Mouse (Mus musculus): Measurements from ENCODE around the gene Mthfd2.
A peak's percentile ranks its signal among the peaks of the same experiment; 100 is the strongest.
"Not testable (repeated sequence)": the region's sequence is repeated elsewhere in the genome, so short reads cannot be mapped to it uniquely, and the experiment has no call there.

Gene Mthfd2

DNA sequence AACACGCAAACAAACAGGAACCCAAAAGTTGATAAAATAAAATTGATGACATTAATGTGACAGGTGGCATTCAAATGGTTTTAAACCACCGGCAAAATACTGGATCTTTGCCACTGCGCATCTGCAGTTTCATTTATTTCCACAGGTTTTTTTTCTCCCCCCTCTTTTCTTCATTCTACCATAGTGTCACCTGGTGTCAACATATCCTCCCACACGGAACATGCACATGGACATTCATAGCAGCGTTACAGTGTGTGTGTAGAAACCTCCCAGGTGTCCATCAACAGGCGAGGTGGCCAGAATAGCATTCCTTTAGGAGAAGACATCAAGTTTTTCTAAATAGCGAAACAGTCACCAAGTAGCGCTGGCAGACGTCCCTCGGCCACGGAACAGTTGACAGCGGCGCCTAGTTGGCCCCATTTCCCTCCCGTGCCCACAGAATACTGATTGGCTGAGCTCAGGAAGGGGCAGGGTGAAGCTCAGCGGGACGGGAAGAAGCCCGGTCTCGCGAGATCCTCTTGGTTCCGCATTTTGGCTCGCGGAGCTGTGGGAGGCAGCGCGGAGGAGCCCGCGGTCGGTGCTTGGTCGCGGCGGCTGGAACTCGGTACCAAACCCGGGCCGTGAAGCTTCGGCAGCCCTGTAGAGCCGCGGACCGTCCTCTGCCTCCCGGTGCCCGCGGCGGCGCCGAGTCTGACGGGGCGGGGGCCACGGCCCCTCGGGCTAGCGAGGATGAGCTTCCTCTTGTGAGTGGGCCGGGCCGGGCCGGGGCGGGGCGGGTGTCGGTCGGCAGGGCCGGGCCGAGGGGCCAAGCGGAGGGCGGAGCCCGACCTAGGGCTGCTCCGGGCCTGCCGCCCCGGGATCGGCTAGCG lies at the start of gene Mthfd2, which contains the start of gene Mob1a:
Gene Mthfd2 (minus strand): TSS at position 384 of the 869 bp plus-strand sequence.
Gene Mob1a (plus strand): TSS at position 492 of the 869 bp plus-strand sequence.
- peak; percentile 91 for DNase-seq (ENCODE audit: low read depth, low spot score)

DNA sequence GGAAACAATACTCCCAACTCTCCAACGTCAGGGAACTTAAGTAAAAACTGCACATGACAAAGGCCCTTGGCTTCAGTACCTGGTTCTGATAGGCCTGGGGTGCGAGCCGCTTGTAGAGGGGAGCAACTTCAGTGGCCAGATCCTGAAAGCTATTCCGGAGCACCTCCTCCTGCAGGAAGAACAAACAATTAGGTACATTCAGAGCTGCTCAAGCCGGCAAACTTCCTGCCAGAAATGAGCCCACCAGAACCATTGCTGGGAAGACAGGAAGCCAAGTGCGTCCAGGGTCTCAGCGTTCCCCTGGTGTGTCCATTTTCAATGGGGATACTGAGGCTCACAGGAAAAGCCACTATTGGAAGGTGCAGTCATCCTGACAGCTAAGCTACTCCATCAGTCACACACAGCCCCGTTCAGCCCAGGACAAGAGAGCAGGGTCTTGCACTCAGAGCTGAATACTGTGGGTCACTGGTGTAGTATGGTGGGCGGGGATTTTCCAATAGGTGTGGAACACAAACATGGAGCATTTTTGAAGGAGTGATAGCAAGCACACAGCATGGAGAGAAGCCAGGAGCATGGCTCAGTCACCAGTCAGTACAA lies 48.1 kb upstream of the Mthfd2 start:
- DNase-seq (ENCODE audit: low read depth, low spot score): no peak

DNA sequence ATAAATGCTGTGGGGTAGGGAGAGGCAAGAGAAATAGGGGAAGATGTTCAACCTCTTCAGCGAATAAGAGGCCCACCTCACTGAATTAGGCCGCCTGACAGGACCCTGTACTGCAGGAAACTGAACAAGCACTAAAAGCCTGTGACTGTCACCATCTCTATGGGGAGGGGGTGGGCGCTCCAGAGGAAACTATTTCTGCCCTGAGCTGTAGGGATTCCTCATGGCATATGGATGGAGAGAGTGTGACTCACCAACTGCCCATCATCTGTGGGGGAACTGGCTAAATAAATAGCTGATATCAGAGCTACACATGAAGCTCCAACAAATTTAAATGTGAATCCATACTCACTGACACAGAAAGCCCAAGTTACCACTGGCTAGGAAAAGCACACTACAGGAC lies 45.6 kb upstream of the Mthfd2 start:
- no peak for DNase-seq (ENCODE audit: low read depth, low spot score)

DNA sequence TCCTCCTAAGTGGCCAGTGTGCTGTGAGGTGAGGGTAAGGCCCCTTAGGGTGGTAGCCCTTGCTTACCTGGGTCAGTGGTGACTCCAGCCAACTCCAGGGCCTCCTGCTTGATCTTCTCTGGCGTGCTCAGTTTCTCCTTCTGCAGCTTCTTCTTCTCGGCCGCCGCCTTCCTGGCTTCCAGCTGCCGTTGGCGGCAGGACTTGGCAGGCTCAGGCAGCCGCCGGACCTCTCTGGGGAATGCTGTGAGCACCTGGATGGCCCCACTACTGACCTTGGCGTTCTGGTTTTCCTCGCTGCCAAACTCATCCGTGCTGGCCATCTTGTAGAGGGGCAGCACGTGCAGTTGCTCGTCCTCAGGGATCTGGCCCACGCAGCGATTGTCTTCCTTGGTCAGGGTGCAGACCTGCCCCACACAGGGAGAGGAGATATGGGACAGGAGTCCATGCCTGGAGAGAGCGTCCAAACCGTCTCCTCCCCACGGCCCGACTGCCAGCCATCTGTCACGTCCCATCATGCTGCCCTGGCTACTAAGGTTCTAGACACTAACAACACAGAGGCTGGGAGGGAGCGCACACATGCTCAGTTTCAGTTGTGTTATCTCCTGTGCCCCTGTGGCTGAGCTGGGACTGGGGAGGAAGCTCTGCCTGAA lies 44.7 kb upstream of the Mthfd2 start:
- DNase-seq (ENCODE audit: low read depth, low spot score): no peak

DNA sequence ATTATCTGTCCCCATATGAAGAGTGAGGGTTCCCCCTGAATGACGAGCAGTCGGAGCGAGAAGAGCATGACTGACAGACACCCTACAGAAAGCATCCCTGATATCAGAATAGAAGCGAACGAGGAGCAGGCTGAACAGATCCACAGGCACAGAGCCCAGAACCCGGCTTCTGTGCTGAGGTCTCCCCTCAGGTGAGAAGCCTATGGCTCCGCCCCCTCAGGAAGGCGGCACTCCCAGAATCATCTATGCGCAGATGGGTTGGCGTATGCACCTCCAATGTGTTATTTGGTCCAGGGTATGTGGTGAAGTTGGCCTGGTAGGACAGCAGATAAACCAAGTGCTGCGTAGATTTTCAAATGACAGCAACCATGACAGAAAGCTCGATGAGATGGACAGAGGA lies 37.4 kb upstream of the Mthfd2 start:
- no peak for DNase-seq (ENCODE audit: low read depth, low spot score)

DNA sequence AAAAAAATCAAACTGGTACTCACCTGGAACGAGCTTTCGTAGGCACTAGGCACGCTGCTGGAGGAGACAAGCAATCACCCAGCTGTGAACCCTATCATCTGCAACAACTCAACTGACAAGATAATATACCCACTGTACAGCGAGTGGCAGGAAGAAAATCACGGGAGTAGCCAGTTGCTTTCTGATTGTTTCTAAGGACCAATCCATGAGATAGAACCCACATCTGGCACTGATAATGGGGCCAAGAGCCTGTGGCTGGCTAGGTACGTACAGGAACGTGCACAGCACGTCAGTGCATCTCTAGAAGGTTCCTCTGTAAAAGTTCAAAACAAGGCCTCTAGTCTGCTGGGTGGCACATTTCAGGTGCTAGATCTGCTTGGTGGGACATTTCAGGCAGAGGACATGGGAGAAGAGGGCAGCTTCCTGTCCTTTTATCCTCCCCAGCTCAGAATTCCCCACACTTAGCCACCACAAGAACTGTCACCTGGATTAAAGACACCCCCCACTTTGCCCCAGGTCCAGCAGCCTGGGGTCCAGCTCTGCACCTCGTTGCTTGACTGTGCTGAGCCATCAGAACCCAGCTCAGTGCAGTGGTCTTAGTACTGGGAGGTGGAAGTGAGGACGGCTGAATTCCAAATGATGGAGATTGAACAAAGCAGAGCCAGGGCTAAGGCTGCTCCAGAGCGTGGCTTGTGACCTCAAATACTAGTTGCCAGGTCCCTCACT lies 36.0 kb upstream of the Mthfd2 start:
- DNase-seq (ENCODE audit: low read depth, low spot score): no peak

DNA sequence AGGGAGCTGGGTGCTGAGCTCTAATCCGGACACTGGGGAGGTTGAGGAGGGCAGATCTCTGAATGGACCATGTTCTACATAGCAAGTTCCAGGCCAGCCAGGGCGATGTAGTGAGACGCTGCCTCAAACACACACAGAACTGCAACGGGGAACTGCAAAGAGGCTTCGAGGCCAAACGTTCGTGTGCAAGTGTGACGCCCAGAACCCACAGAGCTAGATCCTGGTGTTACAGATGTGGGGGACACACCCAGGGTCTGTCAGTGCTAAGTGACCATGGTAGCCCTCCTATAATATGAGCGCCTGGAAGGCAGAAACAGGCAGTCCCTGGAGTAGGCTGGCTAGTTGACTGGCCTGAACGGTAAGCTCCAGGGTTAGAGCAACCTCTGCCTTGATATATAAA lies 31.7 kb upstream of the Mthfd2 start:
- DNase-seq (ENCODE audit: low read depth, low spot score): no peak

DNA sequence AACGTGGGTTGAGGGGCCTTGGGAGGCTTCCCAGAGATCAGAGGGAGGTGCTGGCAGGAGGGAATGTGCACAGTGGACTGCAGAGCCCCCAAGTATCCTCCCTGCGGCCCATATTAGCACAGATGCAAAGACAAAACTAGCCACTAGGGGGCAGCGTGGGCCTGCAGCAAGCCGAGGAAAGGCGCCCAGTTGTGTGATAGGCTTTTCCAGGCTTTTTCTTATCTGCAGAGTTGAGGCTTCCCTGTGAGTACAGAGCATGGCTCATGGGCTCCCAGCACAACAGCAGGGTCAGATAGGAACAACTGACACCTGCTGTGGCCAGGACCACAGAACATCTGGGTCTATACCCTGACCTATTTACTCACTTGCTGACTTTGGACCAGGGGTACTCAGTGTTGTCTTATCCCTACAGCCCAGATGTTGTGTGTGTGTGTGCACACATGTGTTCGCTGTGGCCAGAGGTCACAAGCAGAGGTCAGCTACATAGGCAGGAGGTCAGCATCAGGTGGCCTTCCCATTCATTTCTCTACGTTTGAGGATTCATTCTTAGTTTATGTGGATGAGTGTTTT lies 30.9 kb upstream of the Mthfd2 start:
- DNase-seq (ENCODE audit: low read depth, low spot score): peak; percentile 61

DNA sequence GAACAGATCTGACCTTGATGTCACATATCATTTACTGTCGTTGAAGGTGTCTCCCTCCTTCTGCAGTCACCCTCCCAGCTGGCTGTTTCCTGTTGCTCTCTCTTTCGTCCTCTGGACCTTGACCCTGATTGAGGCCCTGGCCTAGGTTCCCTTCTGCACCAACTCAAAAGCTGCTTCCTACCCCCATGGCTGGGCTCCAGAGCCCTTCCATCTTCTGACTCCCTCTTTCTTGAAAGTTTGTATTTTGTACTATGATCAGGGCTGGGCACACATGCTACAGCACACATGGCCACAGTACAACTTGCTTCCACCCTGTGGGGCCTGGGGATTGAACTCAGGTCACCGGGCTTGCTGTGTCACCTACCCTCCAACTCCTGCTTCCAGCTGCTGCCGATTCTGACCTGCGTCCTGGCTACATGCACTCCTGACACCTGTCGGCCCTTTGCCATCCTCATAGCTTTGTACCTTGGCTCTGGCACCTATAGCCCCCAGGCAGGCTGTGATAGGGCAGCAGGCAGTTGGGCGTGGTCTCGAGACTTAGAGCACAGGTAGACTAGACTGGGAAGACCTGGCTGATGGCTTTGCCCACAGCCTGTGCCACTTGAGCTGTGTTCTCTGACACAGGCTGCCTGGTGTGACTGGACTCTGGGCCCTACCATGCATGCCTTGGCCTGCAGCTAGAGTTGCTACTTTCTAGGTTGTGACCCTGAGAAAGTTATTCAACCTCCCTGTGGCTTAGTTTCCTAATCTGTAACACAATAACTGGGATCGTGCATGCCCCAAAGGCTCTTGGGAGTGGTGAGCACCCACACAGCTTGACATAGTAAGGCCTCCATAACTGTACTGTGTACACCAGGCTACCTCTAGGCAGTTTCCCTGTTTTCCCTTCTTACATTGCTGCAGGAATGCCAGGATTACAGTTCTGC lies 29.4 kb upstream of the Mthfd2 start:
- DNase-seq (ENCODE audit: low read depth, low spot score): no peak

DNA sequence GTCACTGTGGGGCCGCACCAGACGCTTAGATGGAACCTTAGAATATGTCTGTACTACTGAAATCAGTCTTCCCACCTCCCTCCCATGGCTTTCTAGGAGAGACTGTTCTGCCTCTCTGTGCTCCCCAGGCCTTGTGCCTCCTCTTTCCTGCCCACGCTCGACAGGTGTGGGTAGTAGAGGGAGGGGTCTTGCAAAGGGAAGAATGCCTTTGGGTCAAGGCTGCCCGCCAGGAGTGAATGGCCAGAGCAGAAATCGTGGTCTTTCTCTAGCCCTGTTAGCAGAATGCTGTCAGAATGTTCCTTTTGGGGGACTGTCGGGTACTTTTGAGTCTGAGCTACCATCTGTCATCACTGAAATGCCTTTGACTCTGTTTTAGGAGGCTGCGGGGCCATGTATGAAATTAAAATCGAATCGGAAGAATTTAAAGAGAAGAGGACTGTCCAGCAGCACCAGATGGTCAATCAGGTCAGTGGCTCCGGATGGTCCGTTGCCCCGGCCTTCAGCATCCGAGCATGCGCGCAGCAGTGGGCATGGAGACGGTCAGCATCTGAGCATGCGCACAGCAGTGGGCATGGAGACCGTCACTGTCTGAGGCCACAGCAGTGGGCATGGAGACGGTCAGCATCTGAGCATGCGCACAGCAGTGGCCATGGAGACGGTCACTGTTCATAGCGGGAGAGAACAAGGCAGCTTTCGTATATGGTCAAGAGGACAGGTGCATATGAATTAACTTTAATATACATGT lies 27.1 kb upstream of the Mthfd2 start:
- DNase-seq (ENCODE audit: low read depth, low spot score): no peak

DNA sequence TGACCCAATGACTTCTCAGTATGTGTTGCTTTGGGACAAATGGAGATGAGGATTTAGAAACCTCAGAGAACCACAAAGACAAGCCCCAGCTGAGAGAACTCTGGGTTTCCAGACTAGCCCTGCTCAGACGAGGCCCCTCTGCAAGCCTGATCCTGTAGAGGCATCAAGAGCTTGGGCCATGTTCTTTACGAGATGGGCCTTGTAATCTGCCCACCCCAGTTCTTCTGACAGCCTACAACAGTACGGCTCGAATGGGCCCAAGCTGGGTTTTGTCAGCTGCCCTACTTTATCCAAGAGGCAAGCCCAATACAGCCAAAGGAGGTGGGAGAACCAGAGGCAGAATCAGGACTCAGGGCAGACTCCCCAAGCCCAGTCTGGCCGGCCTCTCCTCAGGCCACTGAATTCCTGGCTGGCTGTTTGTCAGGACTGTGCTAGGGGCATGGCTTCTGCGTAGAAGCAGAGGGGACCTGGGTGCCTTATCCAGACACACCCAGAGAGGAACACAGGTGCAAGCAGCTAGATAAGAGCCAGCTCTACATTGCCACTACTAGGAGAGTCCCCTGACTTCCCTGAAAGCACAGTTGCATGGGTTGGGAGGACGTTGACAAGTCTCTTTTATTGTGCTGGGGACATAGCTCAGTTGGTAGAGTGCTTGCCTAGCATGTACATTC lies 25.9 kb upstream of the Mthfd2 start:
- no peak for DNase-seq (ENCODE audit: low read depth, low spot score)

DNA sequence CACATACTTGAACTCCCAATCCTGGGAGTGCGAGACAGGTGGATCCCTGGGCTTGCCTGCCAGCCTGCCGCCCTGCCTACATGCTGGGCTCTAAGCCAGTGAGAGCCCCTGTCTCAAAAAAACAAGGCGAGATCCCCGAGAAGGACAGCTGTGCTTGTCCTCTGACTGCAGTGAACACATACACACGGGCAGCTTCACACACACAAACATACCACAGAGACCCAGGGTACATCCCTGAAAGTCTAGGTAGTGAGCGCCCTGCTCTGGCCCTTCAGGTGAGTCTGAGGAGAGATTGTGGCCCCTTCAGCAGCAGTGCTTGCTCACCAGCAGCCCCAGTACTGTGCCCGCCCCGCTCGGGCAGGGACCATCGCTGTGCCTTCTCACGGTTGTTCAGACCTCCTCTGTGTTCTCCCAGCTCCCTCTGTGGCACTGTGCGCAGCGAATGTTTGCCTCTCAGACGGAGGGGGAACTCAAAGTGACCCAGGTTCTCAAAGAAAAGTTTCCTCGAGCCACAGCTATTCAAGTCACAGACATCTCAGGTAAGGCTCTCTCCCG lies 25.2 kb upstream of the Mthfd2 start:
- no peak for DNase-seq (ENCODE audit: low read depth, low spot score)

DNA sequence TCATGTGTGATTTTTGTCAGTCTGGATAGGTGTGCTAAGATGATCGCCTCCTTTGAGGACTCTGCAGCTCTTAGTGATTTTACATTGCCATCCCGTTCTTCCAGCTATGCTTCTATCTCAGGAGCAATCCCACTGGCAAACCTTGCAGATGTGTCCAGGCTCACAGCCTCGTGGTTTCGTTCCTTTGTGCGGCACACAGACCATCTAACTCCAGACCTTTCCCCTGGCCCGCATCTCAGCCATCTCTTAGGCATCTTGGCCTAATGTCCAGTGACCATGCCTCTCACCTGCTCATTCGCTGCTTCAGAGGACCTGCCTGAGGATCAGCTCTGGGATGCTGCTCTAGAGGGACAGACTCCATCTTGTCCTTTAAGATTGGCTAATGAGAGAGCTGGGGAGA lies 24.5 kb upstream of the Mthfd2 start:
- DNase-seq (ENCODE audit: low read depth, low spot score): no peak

DNA sequence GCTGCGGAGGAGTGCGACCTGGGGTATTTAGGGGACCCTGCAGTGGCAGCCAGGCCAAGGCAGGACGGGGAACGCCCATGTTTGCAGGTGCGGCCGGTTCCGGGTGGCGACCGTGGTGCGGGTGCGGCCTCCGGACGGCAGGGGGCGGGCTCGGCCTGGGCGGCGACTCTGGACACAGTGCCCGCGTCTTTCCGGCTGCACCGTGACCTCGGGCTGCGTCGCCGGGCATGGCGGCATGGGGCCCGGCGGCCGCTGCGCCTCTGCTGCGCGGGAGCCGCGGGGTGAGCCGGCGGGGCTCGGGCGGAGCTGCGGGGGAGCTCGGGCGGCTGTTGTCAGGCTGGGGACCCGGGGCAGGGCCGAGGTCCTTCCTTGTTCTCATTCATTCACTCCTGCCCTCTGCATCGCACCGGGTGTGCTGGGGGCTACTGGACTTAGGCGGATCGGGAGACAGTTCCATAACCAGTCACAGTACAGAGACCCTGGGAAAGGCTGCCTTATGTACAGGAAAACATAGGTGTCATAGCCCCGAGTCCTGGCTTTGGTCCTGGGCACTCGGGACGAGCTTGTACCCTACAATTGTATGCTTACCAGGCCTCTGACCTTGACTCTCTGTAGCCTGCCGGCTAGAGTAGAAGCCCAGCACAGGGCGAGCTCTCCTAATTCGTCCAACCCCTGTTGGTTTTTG lies 23.7 kb upstream of the Mthfd2 start:
- peak; percentile 67 for DNase-seq (ENCODE audit: low read depth, low spot score)

DNA sequence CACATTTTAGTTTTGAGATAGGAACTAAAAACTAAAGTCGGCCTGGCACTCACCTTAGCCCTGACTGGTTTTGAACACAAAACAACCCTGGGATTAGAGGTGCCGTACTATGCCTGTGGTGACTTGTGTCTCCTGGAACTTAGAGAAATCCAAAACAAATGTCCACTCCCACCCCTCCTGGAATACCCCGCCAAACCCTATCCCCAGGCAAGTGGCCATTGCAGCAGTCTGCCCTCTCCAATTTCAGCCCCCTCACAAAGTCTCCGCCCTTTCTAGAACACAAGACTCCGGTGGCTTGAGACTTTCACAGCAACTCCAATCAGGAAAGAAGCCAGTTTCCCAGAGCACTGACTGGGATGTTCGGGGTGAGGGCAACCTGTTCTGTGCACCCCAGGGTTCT lies 23.2 kb upstream of the Mthfd2 start, which contains the start of gene Bola3:
Gene Bola3 (plus strand): TSS at position 275 of the 400 bp plus-strand sequence.
- no peak for DNase-seq (ENCODE audit: low read depth, low spot score)

DNA sequence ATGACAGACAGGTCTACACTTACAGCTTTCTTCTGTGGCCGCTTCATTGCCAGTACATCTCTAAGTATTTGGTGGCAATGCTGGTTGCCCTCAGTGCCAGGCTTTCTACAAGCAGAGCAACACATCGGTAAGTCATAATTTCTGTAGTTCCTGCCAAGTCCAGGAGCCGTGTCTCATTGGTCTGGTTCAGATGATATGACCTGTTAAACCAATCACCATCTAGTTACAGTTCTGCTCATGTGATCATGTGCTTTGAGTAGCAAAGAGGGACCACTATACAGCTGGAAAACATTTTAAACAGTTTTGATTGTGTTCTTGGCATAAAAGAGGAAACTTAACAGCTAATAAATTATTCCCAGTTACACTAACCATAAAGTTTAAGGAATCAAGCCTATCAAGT lies 22.2 kb upstream of the Mthfd2 start:
- no peak for DNase-seq (ENCODE audit: low read depth, low spot score)

DNA sequence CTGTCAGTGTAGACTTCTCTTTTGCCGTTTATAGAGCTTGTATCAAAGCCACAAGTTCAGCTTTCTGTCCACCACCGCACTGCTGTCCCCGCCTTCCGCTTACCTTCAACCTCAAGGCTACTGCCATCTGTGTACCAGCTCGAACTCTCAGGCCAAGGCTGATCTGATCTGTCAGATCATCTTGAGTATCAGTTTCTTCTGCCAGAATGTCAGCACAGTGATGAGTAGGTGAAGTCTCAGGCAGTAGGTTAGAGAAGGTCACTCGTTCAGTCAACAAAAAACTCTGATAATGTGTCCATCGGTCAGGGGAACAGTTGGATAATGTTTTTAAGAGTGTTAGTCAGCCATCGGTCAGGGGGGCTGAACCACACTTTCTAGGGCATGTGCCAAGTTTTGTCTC lies 19.6 kb upstream of the Mthfd2 start:
- DNase-seq (ENCODE audit: low read depth, low spot score): not testable (repeated sequence)

DNA sequence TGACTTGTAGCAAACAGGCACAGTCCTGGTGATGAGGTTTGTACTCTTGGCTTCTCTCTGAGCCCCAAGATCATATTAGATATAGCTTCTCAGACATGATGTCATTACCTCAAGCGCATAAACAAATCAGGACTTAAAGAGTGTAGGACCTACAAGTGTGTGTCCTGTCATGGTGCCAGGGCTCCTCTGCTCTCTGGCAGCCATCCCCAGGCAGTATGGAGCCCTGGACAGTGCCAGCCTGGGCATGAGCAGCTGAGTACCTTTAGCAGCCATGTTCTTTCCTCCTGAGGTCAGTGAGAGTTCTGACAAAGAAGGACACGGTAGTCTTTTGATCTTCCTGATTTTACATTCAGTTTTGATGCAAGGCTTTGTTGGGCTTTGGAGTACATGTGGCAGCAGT lies 17.2 kb upstream of the Mthfd2 start:
- DNase-seq (ENCODE audit: low read depth, low spot score): no peak

Measured in embryo, embryonic 11.5 days (tissue).